Mouse (Mus musculus): ENCODE measurements at regions not wholly inside any gene's neighbourhood (a gene's known extent, or its start where the extent isn't known, plus 50 kb on each side); places are given as distances from the start of the nearest gene placed in this dataset.

- Histone ChIP-seq H3K9ac (replicated peaks; ENCODE audit: low read depth, low read length) (no peak overlapping the region), H3K27me3 (replicated peaks; ENCODE audit: control insufficient read depth, insufficient read depth, low read length) (no peaks in the 10 kb centered on the region), H3K9me3 (ENCODE audit: control insufficient read depth, low read length) (no peaks in the 10 kb centered on the region), H3K4me1 (replicated peaks; ENCODE audit: control insufficient read depth, insufficient read depth, low read length) (0 out of 2 replicates have a peak, but pooled peaks cover 3% of the 10 kb centered on the region), H3K36me3 (ENCODE audit: control insufficient read depth, insufficient read depth) (no peaks in the 10 kb centered on the region), H3K4me3 (replicated peaks; ENCODE audit: low read length) (no peak overlapping the region), H3K27ac (ENCODE audit: low read length) (no peak overlapping the region), H3K4me2 (ENCODE audit: low read length) (no peak overlapping the region)
- WGBS = 20% methylated on average over 8 of the region's 8 CpGs
- no peak for ATAC-seq
These were observed 481.2 kb upstream of the Pmfbp1 start for GRCm38 (mm10) chr8:109012655-109013054.

GRCm38 (mm10) chr8:109013577-109013976 lies 480.2 kb upstream of the Pmfbp1 start:
- H3K27ac ChIP-seq (ENCODE audit: low read length) = no peak overlapping the region
- no peak overlapping the region for H3K4me2 ChIP-seq (ENCODE audit: low read length)
- ATAC-seq = no peak
- no peak overlapping the region for H3K4me3 ChIP-seq (replicated peaks; ENCODE audit: low read length)
- no peaks in the 10 kb centered on the region for H3K36me3 ChIP-seq (ENCODE audit: control insufficient read depth, insufficient read depth)
- no peak overlapping the region for H3K9ac ChIP-seq (replicated peaks; ENCODE audit: low read depth, low read length)
- WGBS = 59% methylated on average over 7 of the region's 7 CpGs
- H3K4me1 ChIP-seq (replicated peaks; ENCODE audit: control insufficient read depth, insufficient read depth, low read length) = 0 out of 2 replicates have a peak, but pooled peaks cover 3% of the 10 kb centered on the region
- H3K9me3 ChIP-seq (ENCODE audit: control insufficient read depth, low read length) = no peaks in the 10 kb centered on the region
- no peaks in the 10 kb centered on the region for H3K27me3 ChIP-seq (replicated peaks; ENCODE audit: control insufficient read depth, insufficient read depth, low read length)

GRCm38 (mm10) chr8:109014746-109015145 lies 479.1 kb upstream of the Pmfbp1 start:
- no peak overlapping the region for H3K9ac ChIP-seq (replicated peaks; ENCODE audit: low read depth, low read length)
- no peak overlapping the region for H3K4me2 ChIP-seq (ENCODE audit: low read length)
- H3K36me3 ChIP-seq (ENCODE audit: control insufficient read depth, insufficient read depth) = no peaks in the 10 kb centered on the region
- no peak for ATAC-seq
- H3K27me3 ChIP-seq (replicated peaks; ENCODE audit: control insufficient read depth, insufficient read depth, low read length) = no peaks in the 10 kb centered on the region
- H3K4me1 ChIP-seq (replicated peaks; ENCODE audit: control insufficient read depth, insufficient read depth, low read length) = 0 out of 2 replicates have a peak, but pooled peaks cover 3% of the 10 kb centered on the region
- WGBS = 69% methylated on average over 7 of the region's 7 CpGs
- no peak overlapping the region for H3K27ac ChIP-seq (ENCODE audit: low read length)
- H3K4me3 ChIP-seq (replicated peaks; ENCODE audit: low read length) = no peak overlapping the region
- H3K9me3 ChIP-seq (ENCODE audit: control insufficient read depth, low read length) = no peaks in the 10 kb centered on the region

GRCm38 (mm10) chr8:109019565-109019964 lies 474.3 kb upstream of the Pmfbp1 start:
- no peak for ATAC-seq
- H3K4me2 ChIP-seq (ENCODE audit: low read length) = no peak overlapping the region
- no peak overlapping the region for H3K27ac ChIP-seq (ENCODE audit: low read length)
- no peak overlapping the region for H3K9ac ChIP-seq (replicated peaks; ENCODE audit: low read depth, low read length)
- H3K27me3 ChIP-seq (replicated peaks; ENCODE audit: control insufficient read depth, insufficient read depth, low read length) = no peaks in the 10 kb centered on the region
- no peak overlapping the region for H3K4me3 ChIP-seq (replicated peaks; ENCODE audit: low read length)
- no peaks in the 10 kb centered on the region for H3K4me1 ChIP-seq (replicated peaks; ENCODE audit: control insufficient read depth, insufficient read depth, low read length)
- no peaks in the 10 kb centered on the region for H3K36me3 ChIP-seq (ENCODE audit: control insufficient read depth, insufficient read depth)
- H3K9me3 ChIP-seq (ENCODE audit: control insufficient read depth, low read length) = no peaks in the 10 kb centered on the region
- 88% methylated on average over 7 of the region's 7 CpGs for WGBS

- Histone ChIP-seq H3K4me2 (ENCODE audit: low read length) (no peak overlapping the region), H3K9ac (replicated peaks; ENCODE audit: low read depth, low read length) (no peak overlapping the region), H3K27ac (ENCODE audit: low read length) (no peak overlapping the region), H3K36me3 (ENCODE audit: control insufficient read depth, insufficient read depth) (no peaks in the 10 kb centered on the region), H3K4me3 (replicated peaks; ENCODE audit: low read length) (no peak overlapping the region), H3K27me3 (replicated peaks; ENCODE audit: control insufficient read depth, insufficient read depth, low read length) (no peaks in the 10 kb centered on the region), H3K4me1 (replicated peaks; ENCODE audit: control insufficient read depth, insufficient read depth, low read length) (no peaks in the 10 kb centered on the region), H3K9me3 (ENCODE audit: control insufficient read depth, low read length) (no peaks in the 10 kb centered on the region)
- no peak for ATAC-seq
- 86% methylated on average over 4 of the region's 4 CpGs for WGBS
These were observed 473.7 kb upstream of the Pmfbp1 start for GRCm38 (mm10) chr8:109020102-109020501.

- no peak overlapping the region for H3K4me3 ChIP-seq (replicated peaks; ENCODE audit: low read length)
- no peak for ATAC-seq
- H3K4me2 ChIP-seq (ENCODE audit: low read length) = no peak overlapping the region
- H3K36me3 ChIP-seq (ENCODE audit: control insufficient read depth, insufficient read depth) = no peaks in the 10 kb centered on the region
- no peak overlapping the region for H3K27ac ChIP-seq (ENCODE audit: low read length)
- WGBS = 93% methylated on average over 8 of the region's 8 CpGs
- H3K9ac ChIP-seq (replicated peaks; ENCODE audit: low read depth, low read length) = no peak overlapping the region
- no peaks in the 10 kb centered on the region for H3K9me3 ChIP-seq (ENCODE audit: control insufficient read depth, low read length)
- H3K4me1 ChIP-seq (replicated peaks; ENCODE audit: control insufficient read depth, insufficient read depth, low read length) = no peaks in the 10 kb centered on the region
- no peaks in the 10 kb centered on the region for H3K27me3 ChIP-seq (replicated peaks; ENCODE audit: control insufficient read depth, insufficient read depth, low read length)
These were observed 465.9 kb upstream of the Pmfbp1 start for GRCm38 (mm10) chr8:109027923-109028322.

- Histone ChIP-seq H3K4me3 (replicated peaks; ENCODE audit: low read length) (no peak overlapping the region), H3K9ac (replicated peaks; ENCODE audit: low read depth, low read length) (no peak overlapping the region), H3K36me3 (ENCODE audit: control insufficient read depth, insufficient read depth) (no peaks in the 10 kb centered on the region), H3K4me2 (ENCODE audit: low read length) (no peak overlapping the region), H3K9me3 (ENCODE audit: control insufficient read depth, low read length) (peaks cover 5% of the 10 kb centered on the region), H3K27ac (ENCODE audit: low read length) (no peak overlapping the region), H3K27me3 (replicated peaks; ENCODE audit: control insufficient read depth, insufficient read depth, low read length) (no peaks in the 10 kb centered on the region), H3K4me1 (replicated peaks; ENCODE audit: control insufficient read depth, insufficient read depth, low read length) (no peaks in the 10 kb centered on the region)
- ATAC-seq = no peak
- 93% methylated on average over 4 of the region's 4 CpGs for WGBS
These were observed 440.2 kb upstream of the Pmfbp1 start for GRCm38 (mm10) chr8:109053608-109054007.

GRCm38 (mm10) chr8:109059152-109059551 lies 434.7 kb upstream of the Pmfbp1 start:
- 77% methylated on average over 5 of the region's 5 CpGs for WGBS
- Histone ChIP-seq H3K36me3 (ENCODE audit: control insufficient read depth, insufficient read depth) (no peaks in the 10 kb centered on the region), H3K4me3 (replicated peaks; ENCODE audit: low read length) (no peak overlapping the region), H3K9me3 (ENCODE audit: control insufficient read depth, low read length) (no peaks in the 10 kb centered on the region), H3K9ac (replicated peaks; ENCODE audit: low read depth, low read length) (no peak overlapping the region), H3K4me2 (ENCODE audit: low read length) (no peak overlapping the region), H3K27ac (ENCODE audit: low read length) (no peak overlapping the region), H3K27me3 (replicated peaks; ENCODE audit: control insufficient read depth, insufficient read depth, low read length) (no peaks in the 10 kb centered on the region), H3K4me1 (replicated peaks; ENCODE audit: control insufficient read depth, insufficient read depth, low read length) (no peaks in the 10 kb centered on the region)
- no peak for ATAC-seq

GRCm38 (mm10) chr8:109062376-109062775 lies 431.5 kb upstream of the Pmfbp1 start:
- H3K4me3 ChIP-seq (replicated peaks; ENCODE audit: low read length) = no peak overlapping the region
- H3K9ac ChIP-seq (replicated peaks; ENCODE audit: low read depth, low read length) = no peak overlapping the region
- H3K27ac ChIP-seq (ENCODE audit: low read length) = no peak overlapping the region
- H3K4me2 ChIP-seq (ENCODE audit: low read length) = no peak overlapping the region
- no peaks in the 10 kb centered on the region for H3K4me1 ChIP-seq (replicated peaks; ENCODE audit: control insufficient read depth, insufficient read depth, low read length)
- ATAC-seq = no peak
- 0 out of 2 replicates have a peak, but pooled peaks cover 2% of the 10 kb centered on the region for H3K9me3 ChIP-seq (ENCODE audit: control insufficient read depth, low read length)
- H3K27me3 ChIP-seq (replicated peaks; ENCODE audit: control insufficient read depth, insufficient read depth, low read length) = no peaks in the 10 kb centered on the region
- H3K36me3 ChIP-seq (ENCODE audit: control insufficient read depth, insufficient read depth) = no peaks in the 10 kb centered on the region

- Histone ChIP-seq H3K9me3 (ENCODE audit: control insufficient read depth, low read length) (peaks cover 4% of the 10 kb centered on the region; the same call in 1 of the 2 replicates), H3K27me3 (replicated peaks; ENCODE audit: control insufficient read depth, insufficient read depth, low read length) (no peaks in the 10 kb centered on the region), H3K9ac (replicated peaks; ENCODE audit: low read depth, low read length) (no peak overlapping the region), H3K36me3 (ENCODE audit: control insufficient read depth, insufficient read depth) (no peaks in the 10 kb centered on the region), H3K4me1 (replicated peaks; ENCODE audit: control insufficient read depth, insufficient read depth, low read length) (no peaks in the 10 kb centered on the region; the same call in 1 of the 2 replicates), H3K4me2 (ENCODE audit: low read length) (no peak overlapping the region), H3K27ac (ENCODE audit: low read length) (no peak overlapping the region), H3K4me3 (replicated peaks; ENCODE audit: low read length) (no peak overlapping the region)
- 88% methylated on average over 4 of the region's 4 CpGs for WGBS
- no peak for ATAC-seq
These were observed 420.1 kb upstream of the Pmfbp1 start for GRCm38 (mm10) chr8:109073715-109074114.

All from forebrain, embryonic 16.5 days (tissue).